Mouse (Mus musculus) forebrain, embryonic 15.5 days (tissue): ENCODE results near the gene Pkd2l1. TPM values are rescaled to one million over a fixed set of nuclear protein-coding genes. Genes with fewer than 3 reads are reported as not detected.
"Not testable (repeated sequence)": the region's sequence is repeated elsewhere in the genome, so short reads cannot be mapped to it uniquely, and the experiment has no call there.

Source experiments
- ATAC-seq: fragments of 200-750 bp; cut with Nextera tagmentation; replicated peaks from 2 replicates; pipeline ENCODE4 v1.8.0; 2017; ENCODE audit warnings: mild to moderate bottlenecking, moderate TSS enrichment, moderate library complexity
- H3K27ac ChIP-seq: fragments of 300-500 bp; sonication (generic); replicated peaks from 2 replicates; pipeline ENCODE4 v1.5.1; 2015; ENCODE audit warnings: mild to moderate bottlenecking, inconsistent platforms
- H3K27me3 ChIP-seq: fragments of 300-500 bp; sonication (generic); 2 replicates; pipeline ENCODE4 v1.6.1; 2015; ENCODE audit warnings: inconsistent platforms
- H3K36me3 ChIP-seq: fragments of 300-500 bp; sonication (generic); 2 replicates; pipeline ENCODE4 v1.6.1; 2015; ENCODE audit warnings: mild to moderate bottlenecking, inconsistent platforms
- H3K4me1 ChIP-seq: fragments of 300-500 bp; sonication (generic); 2 replicates; pipeline ENCODE4 v1.6.1; 2015; ENCODE audit warnings: inconsistent platforms
- H3K4me2 ChIP-seq: fragments of 300-500 bp; sonication (generic); replicated peaks from 2 replicates; pipeline ENCODE4 v1.6.1; 2015; ENCODE audit warnings: mild to moderate bottlenecking, inconsistent platforms
- H3K4me3 ChIP-seq: fragments of 300-500 bp; sonication (generic); 2 replicates; pipeline ENCODE4 v1.5.1; 2015; ENCODE audit warnings: mild to moderate bottlenecking, inconsistent platforms
- H3K9ac ChIP-seq: fragments of 300-500 bp; sonication (generic); replicated peaks from 2 replicates; pipeline ENCODE4 v1.6.1; 2015; ENCODE audit warnings: mild to moderate bottlenecking, inconsistent platforms
- H3K9me3 ChIP-seq: fragments of 300-500 bp; sonication (generic); 2 replicates; pipeline ENCODE4 v1.6.1; 2016; ENCODE audit warnings: inconsistent platforms
- WGBS: fragments of 180-500 bp; shearing (Covaris S2); methylation state at CpG from one replicate; pipeline ENCODE4 v1.1.7; 2015; ENCODE audit warnings: mixed read lengths; 5-methylcytosine and 5-hydroxymethylcytosine counted together
- polyA plus RNA-seq: library from polyadenylated mRNA; unstranded; fragments of >200 nt; fragmentation: Nextera tagmentation; extraction: Ambion mirVana; gene quantifications from 2 replicates; pipeline ENCODE4 v1.2.1, GENCODE M21; 2015

Pkd2l1 gene
- polyA plus RNA-seq, 1 experiment from 2014 or later: 0.13 TPM

GRCm38 (mm10) chr19:44121137-44121536 is 71.1 kb downstream of the Pkd2l1 start:
- no peaks in the 10 kb centered on the region for H3K9me3 ChIP-seq
- H3K4me2 ChIP-seq: no peak overlapping the region
- no peak overlapping the region for H3K4me3 ChIP-seq
- no peak overlapping the region for H3K9ac ChIP-seq
- H3K4me1 ChIP-seq: no peaks in the 10 kb centered on the region
- ATAC-seq: no peak
- no peak overlapping the region for H3K27ac ChIP-seq
- peaks cover 80% of the 10 kb centered on the region for H3K36me3 ChIP-seq
- WGBS: 94% methylated on average over 7 of the region's 7 CpGs
- H3K27me3 ChIP-seq: no peaks in the 10 kb centered on the region

DNA sequence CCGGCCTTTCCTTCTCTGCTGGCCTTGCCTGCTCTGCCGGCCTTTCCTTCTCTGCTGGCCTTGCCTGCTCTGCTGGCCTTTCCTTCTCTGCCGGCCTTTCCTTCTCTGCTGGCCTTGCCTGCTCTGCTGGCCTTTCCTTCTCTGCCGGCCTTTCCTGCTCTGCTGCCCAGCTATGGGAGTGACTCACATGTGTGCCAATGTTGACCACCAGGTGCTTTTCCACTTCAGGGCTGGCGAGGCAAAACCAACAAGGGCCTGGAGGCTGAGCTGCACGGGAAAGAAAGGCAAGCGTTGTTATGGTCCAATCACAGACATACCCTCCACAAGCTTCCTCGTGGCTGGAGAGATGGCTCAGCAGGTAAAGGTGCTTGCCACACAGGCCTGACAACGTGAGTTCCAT is 71.6 kb downstream of the Pkd2l1 start:
- peaks cover 77% of the 10 kb centered on the region for H3K36me3 ChIP-seq

DNA sequence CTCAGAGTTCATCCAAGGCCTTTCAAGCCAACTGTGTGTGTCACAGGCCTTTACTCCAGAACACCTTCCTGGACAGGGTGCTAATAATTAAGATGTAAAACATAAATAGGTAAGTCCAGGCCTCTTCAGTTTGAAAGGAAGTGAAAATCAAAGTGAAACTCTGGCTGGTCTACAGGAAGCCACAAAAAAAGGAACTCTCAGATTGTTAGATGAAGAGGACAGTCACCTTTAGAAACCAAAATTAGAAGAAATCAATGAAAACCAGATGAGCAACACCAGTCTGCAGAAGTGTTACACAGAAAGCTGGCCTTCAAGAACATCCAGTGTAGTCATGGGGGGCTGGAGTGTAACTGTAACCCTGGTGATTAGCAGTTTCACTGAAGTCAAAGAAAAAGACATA is 74.4 kb downstream of the Pkd2l1 start:
- H3K36me3 ChIP-seq: peaks cover 77% of the 10 kb centered on the region
- H3K4me2 ChIP-seq: no peak overlapping the region
- ATAC-seq: no peak
- H3K4me1 ChIP-seq: no peaks in the 10 kb centered on the region
- H3K4me3 ChIP-seq: no peak overlapping the region
- no peak overlapping the region for H3K9ac ChIP-seq
- H3K27ac ChIP-seq: no peak overlapping the region
- no peaks in the 10 kb centered on the region for H3K27me3 ChIP-seq
- no peaks in the 10 kb centered on the region for H3K9me3 ChIP-seq

More for the DNA sequence above, 71.6 kb downstream of the Pkd2l1 start:
- H3K4me3 ChIP-seq, ATAC-seq, H3K9me3 ChIP-seq, H3K4me1 ChIP-seq, H3K4me2 ChIP-seq, H3K27ac ChIP-seq, H3K9ac ChIP-seq, H3K27me3 ChIP-seq: not testable (repeated sequence)
- WGBS: 92% methylated on average over 9 of the region's 9 CpGs

GRCm38 (mm10) chr19:44111706-44112105 is 80.5 kb downstream of the Pkd2l1 start:
- H3K4me1 ChIP-seq: peaks cover 10% of the 10 kb centered on the region
- H3K4me3 ChIP-seq: no peak overlapping the region
- H3K9me3 ChIP-seq: no peaks in the 10 kb centered on the region
- no peaks in the 10 kb centered on the region for H3K27me3 ChIP-seq
- H3K27ac ChIP-seq: no peak overlapping the region
- ATAC-seq: no peak
- 58% methylated on average over 7 of the region's 7 CpGs for WGBS
- no peak overlapping the region for H3K9ac ChIP-seq
- H3K4me2 ChIP-seq: no peak overlapping the region
- H3K36me3 ChIP-seq: peaks cover 55% of the 10 kb centered on the region

DNA sequence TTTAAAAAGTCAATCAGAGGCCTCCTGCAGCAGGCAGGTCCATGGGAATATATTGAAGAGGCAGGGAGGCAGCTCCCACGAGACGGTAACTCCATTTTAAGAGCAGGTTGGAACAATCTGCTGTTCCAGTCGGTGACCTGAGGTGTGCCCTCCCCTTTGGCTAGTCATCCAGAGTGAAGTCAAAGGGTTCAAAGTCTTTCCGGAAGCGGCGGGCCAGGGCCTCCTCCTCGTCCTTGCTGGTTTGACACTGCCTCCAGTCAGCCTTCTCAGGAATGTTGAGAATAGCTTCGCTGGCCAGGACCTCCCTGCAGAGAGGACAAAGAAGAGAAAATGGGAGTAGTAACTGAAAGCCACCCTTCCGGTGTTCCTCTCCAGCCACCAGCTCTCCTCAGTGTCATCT is 81.9 kb downstream of the Pkd2l1 start:
- Histone ChIP-seq H3K9ac (no peak overlapping the region), H3K9me3 (no peaks in the 10 kb centered on the region), H3K27me3 (no peaks in the 10 kb centered on the region), H3K4me3 (no peak overlapping the region), H3K4me1 (peaks cover 23% of the 10 kb centered on the region), H3K4me2 (no peak overlapping the region), H3K36me3 (peaks cover 51% of the 10 kb centered on the region), H3K27ac (no peak overlapping the region)
- WGBS: 92% methylated on average over 9 of the region's 9 CpGs
- ATAC-seq: no peak

DNA sequence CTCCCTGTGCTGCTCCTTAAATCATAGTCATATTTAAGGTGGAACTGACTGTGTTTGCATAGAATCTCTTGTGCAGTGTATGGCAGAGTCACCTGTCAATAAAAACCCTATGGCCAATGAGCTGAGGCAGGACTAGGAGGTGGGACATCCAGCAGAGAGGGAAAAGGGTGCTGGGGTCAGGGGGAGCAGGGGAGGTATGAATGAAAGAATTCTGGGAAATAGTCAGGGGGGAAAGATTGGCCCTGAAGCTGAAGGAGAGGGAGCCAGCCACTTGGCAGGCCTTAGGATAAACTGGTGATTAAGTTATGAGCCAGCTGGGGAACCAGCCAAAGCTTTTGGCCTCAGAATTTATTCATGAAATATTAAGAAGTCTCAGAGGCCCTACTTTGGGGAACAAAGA is 83.2 kb downstream of the Pkd2l1 start:
- Histone ChIP-seq H3K36me3 (peaks cover 38% of the 10 kb centered on the region), H3K27me3 (no peaks in the 10 kb centered on the region), H3K9ac (no peak overlapping the region), H3K4me3 (no peak overlapping the region), H3K27ac (no peak overlapping the region), H3K9me3 (no peaks in the 10 kb centered on the region), H3K4me2 (no peak overlapping the region), H3K4me1 (peaks cover 25% of the 10 kb centered on the region)
- ATAC-seq: no peak

GRCm38 (mm10) chr19:44107661-44108521 is 84.4 kb downstream of the Pkd2l1 start:
- Histone ChIP-seq H3K4me2 (peak overlapping the region; percentile 82), H3K36me3 (peaks cover 27% of the 10 kb centered on the region), H3K4me1 (peaks cover 25% of the 10 kb centered on the region), H3K27ac (peak overlapping the region; percentile 70), H3K4me3 (peak overlapping the region; percentile 97), H3K9me3 (no peaks in the 10 kb centered on the region), H3K27me3 (no peaks in the 10 kb centered on the region), H3K9ac (peak overlapping the region; percentile 97)
- 28% methylated on average over 22 of the region's 22 CpGs for WGBS
- ATAC-seq: peak; percentile 56

DNA sequence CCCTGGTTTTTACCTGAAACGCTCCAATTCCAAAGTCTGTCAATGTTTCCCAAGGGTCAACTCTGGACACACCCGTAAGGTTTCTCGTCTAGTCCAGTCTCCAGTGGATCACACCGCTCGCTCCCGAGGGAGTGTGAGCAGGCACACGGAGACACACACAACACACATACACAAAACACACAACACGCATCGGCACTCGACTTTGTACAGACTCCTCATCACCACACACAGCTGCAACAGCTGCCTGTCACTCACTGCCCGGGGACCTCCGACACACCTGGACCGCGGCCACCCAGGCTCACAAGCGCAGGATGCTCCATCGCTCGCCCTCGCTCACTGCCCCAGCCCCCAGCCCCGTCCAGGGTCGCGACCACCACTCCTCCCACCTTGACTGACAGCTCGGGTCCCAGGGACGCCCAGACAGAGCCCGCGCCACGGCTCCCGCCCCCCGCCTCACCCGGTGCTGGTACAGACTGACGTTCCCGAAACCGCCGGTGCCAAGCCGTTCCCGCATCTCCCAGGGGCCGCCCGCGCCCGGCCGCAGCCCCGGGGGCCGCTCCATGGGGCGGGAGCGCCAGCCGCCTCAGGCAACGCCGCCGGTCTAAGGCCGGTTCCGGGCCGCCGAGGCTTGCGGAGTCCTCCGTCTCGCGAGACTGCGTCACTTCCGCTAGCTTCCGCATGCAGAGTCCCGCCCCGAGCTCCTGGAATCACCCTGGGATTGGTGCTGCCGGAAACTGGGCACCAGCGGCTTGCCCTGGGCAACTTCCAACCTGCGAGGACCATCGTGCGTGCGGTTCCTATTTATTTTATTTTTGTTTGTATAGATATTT is 85.2 kb downstream of the Pkd2l1 start, which contains the start of gene Chuk:
Gene Chuk, minus strand, starts transcription at position 650 of the 830 bp plus-strand sequence.
- H3K4me1 ChIP-seq: peaks cover 25% of the 10 kb centered on the region
- under 1% methylated on average over 67 of the region's 67 CpGs for WGBS
- no peaks in the 10 kb centered on the region for H3K9me3 ChIP-seq
- H3K4me2 ChIP-seq: peak within 1 kb of the TSS; percentile 82
- H3K4me3 ChIP-seq: peak within 1 kb of the TSS; percentile 97
- peak; percentile 99 for ATAC-seq
- H3K27me3 ChIP-seq: no peaks in the 10 kb centered on the region
- peak within 1 kb of the TSS; percentile 70 for H3K27ac ChIP-seq
- peak within 1 kb of the TSS; percentile 97 for H3K9ac ChIP-seq
- peaks cover 19% of the 10 kb centered on the region for H3K36me3 ChIP-seq

GRCm38 (mm10) chr19:44104393-44104792 is 87.8 kb downstream of the Pkd2l1 start:
- H3K4me3 ChIP-seq: no peak overlapping the region
- H3K36me3 ChIP-seq: peaks cover 5% of the 10 kb centered on the region; the same call in 1 of the 2 replicates
- 100% methylated on average over 1 of the region's 1 CpGs for WGBS
- H3K9ac ChIP-seq: no peak overlapping the region
- no peak overlapping the region for H3K4me2 ChIP-seq
- H3K9me3 ChIP-seq: no peaks in the 10 kb centered on the region
- no peaks in the 10 kb centered on the region for H3K27me3 ChIP-seq
- ATAC-seq: no peak
- no peak overlapping the region for H3K27ac ChIP-seq
- H3K4me1 ChIP-seq: peaks cover 25% of the 10 kb centered on the region

- H3K9ac ChIP-seq: no peak overlapping the region
- no peak overlapping the region for H3K4me3 ChIP-seq
- H3K27me3 ChIP-seq: no peaks in the 10 kb centered on the region
- peaks cover 21% of the 10 kb centered on the region for H3K4me1 ChIP-seq
- 85% methylated on average over 3 of the region's 3 CpGs for WGBS
- peaks cover 9% of the 10 kb centered on the region for H3K36me3 ChIP-seq
- H3K9me3 ChIP-seq: no peaks in the 10 kb centered on the region
- no peak overlapping the region for H3K4me2 ChIP-seq
- ATAC-seq: no peak
- no peak overlapping the region for H3K27ac ChIP-seq
Measured at GRCm38 (mm10) chr19:44103001-44103400, 89.2 kb downstream of the Pkd2l1 start.

DNA sequence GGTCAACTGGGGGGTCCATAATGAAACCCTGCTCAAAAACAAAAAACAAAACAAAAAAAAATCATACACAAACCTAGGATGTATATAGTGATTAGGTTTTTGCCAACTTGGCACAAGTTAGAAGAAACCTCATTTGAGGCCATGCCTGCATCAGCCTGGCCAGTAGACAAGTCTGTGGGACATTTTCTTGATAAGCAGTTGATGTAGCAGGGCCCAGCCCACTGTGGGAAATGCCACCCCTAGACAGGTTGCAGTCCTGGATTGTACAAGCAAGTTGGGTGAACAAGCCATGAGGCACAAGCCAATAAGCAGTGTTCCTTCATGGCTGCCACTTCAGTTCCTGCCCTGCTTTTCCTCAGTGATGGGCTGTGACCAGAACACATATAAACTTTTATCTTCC is 91.4 kb downstream of the Pkd2l1 start:
- H3K27me3 ChIP-seq: no peaks in the 10 kb centered on the region
- no peak for ATAC-seq

More for the DNA sequence above, 91.4 kb downstream of the Pkd2l1 start:
- Histone ChIP-seq H3K27ac (no peak overlapping the region), H3K9ac (no peak overlapping the region), H3K4me3 (no peak overlapping the region), H3K9me3 (no peaks in the 10 kb centered on the region), H3K4me2 (no peak overlapping the region), H3K4me1 (peaks cover 7% of the 10 kb centered on the region), H3K36me3 (peaks cover 28% of the 10 kb centered on the region)
